Mouse (Mus musculus) megakaryocyte, embryonic 14.5 days (primary cell): ENCODE results near the gene Bcorl1. TPM values are rescaled to one million over a fixed set of nuclear protein-coding genes. Genes with fewer than 3 reads are reported as not detected.
"Not testable (repeated sequence)": the region's sequence is repeated elsewhere in the genome, so short reads cannot be mapped to it uniquely, and the experiment has no call there.

ENCODE experiments used
- H3K27me3 ChIP-seq: replicated peaks from 2 replicates; pipeline ENCODE3; 2012; ENCODE audit warnings: inconsistent platforms
- H3K36me3 ChIP-seq: replicated peaks from 2 replicates; pipeline ENCODE3; 2012; ENCODE audit warnings: low read length, inconsistent platforms, mixed read lengths
- H3K4me1 ChIP-seq: 2 replicates; pipeline ENCODE4 v1.6.1; 2012; ENCODE audit warnings: inconsistent platforms
- H3K4me3 ChIP-seq: replicated peaks from 2 replicates; pipeline ENCODE3; 2012; ENCODE audit warnings: moderate library complexity, mild to moderate bottlenecking, inconsistent platforms
- H3K9me3 ChIP-seq: 2 replicates; pipeline ENCODE4 v1.6.1; 2012; ENCODE audit warnings: inconsistent platforms
- FLI1 ChIP-seq: IDR thresholded peaks from 2 replicates; pipeline ENCODE4 v1.6.1; 2012; ENCODE audit warnings: low read length, inconsistent platforms, mixed read lengths
- GATA1 ChIP-seq: IDR thresholded peaks from 3 replicates; pipeline ENCODE4 v1.6.1; 2012; ENCODE audit warnings: mixed read lengths, low read length, inconsistent platforms, borderline replicate concordance
- polyA plus RNA-seq: library from polyadenylated mRNA; stranded (reverse); fragments of >175 nt; gene quantifications from 2 replicates; pipeline ENCODE4 v1.2.3, GENCODE M21; 2012; ENCODE audit warnings: low replicate concordance; ENCODE audit not compliant: insufficient read depth

The Bcorl1 gene
- polyA plus RNA-seq, 1 experiment = 10.5 TPM

DNA sequence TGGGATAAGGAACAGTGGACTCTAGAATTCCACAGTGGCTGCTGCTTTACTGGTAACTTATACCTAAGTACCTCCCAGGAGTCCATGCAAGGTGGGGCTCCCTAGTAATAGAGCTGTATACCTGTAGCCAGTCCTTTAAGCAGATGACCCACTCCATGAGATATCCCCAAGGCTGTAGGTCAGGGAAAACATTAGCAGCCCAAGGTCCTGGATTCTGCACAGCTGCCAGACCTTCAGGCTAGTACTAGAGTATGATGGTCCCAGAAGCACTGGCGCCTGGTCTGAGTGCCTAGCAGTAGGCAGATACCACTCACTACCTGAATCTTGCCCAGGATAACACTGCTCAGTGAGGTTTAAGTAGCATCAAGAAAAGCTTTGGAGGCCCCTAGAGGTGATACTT lies 93.1 kb downstream of the Bcorl1 start:
- peaks cover 16% of the 10 kb centered on the region for H3K27me3 ChIP-seq
- TF ChIP-seq FLI1 = no peak
- TF ChIP-seq GATA1 = no peak
- H3K36me3 ChIP-seq = no peaks in the 10 kb centered on the region
- no peaks in the 10 kb centered on the region for H3K9me3 ChIP-seq
- H3K4me1 ChIP-seq = peaks cover 80% of the 10 kb centered on the region
- H3K4me3 ChIP-seq = no peak overlapping the region

DNA sequence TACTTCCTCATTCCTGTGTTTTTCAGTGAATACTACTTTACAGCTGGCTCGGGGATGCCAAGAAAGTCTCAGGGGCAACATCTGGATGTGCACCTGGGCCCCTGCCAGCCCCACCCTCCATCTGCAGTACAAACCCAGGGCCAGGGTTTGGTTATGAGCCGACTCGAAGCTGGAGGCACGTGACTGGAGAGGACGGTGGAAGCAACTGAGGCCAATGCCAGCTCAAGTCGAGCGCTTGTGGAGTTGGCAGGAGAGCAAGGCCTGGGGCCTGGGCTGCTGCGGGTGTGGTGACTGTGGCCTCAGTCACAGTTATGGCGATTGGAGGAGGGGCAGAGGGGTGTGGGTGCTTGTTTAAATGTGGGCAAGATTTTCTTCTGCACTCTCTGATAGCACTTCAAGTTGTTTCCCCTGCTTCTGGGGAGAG lies 94.3 kb downstream of the Bcorl1 start:
- TF ChIP-seq GATA1 (no peak), FLI1 (no peak)
- Histone ChIP-seq H3K36me3 (no peaks in the 10 kb centered on the region), H3K27me3 (peaks cover 16% of the 10 kb centered on the region), H3K9me3 (no peaks in the 10 kb centered on the region), H3K4me1 (peaks cover 79% of the 10 kb centered on the region), H3K4me3 (peak overlapping the region; percentile 42)

GRCm38 (mm10) chrX:48436082-48436481 lies 94.9 kb downstream of the Bcorl1 start:
- H3K36me3 ChIP-seq, H3K9me3 ChIP-seq, H3K4me3 ChIP-seq: not testable (repeated sequence)
- Histone ChIP-seq H3K4me1 (peaks cover 74% of the 10 kb centered on the region), H3K27me3 (peaks cover 16% of the 10 kb centered on the region)

GRCm38 (mm10) chrX:48439036-48439435 lies 97.9 kb downstream of the Bcorl1 start:
- peaks cover 51% of the 10 kb centered on the region for H3K4me1 ChIP-seq
- no peaks in the 10 kb centered on the region for H3K36me3 ChIP-seq
- H3K9me3 ChIP-seq = no peaks in the 10 kb centered on the region
- H3K4me3 ChIP-seq = no peak overlapping the region
- peaks cover 9% of the 10 kb centered on the region for H3K27me3 ChIP-seq
- no peak for TF ChIP-seq GATA1
- no peak for TF ChIP-seq FLI1

- no peak for TF ChIP-seq FLI1
- no peak for TF ChIP-seq GATA1
- H3K4me3 ChIP-seq = no peak overlapping the region
Observed at GRCm38 (mm10) chrX:48441548-48441947, 100.4 kb downstream of the Bcorl1 start.

GRCm38 (mm10) chrX:48441954-48442353 lies 100.8 kb downstream of the Bcorl1 start:
- Histone ChIP-seq H3K4me3 (no peak overlapping the region), H3K36me3 (no peaks in the 10 kb centered on the region), H3K4me1 (peaks cover 39% of the 10 kb centered on the region), H3K9me3 (no peaks in the 10 kb centered on the region), H3K27me3 (peaks cover 2% of the 10 kb centered on the region)
- TF ChIP-seq GATA1 (no peak), FLI1 (no peak)

More at GRCm38 (mm10) chrX:48441548-48441947, 100.4 kb downstream of the Bcorl1 start:
- Histone ChIP-seq H3K4me1 (peaks cover 43% of the 10 kb centered on the region), H3K36me3 (no peaks in the 10 kb centered on the region), H3K27me3 (peaks cover 2% of the 10 kb centered on the region), H3K9me3 (no peaks in the 10 kb centered on the region)

DNA sequence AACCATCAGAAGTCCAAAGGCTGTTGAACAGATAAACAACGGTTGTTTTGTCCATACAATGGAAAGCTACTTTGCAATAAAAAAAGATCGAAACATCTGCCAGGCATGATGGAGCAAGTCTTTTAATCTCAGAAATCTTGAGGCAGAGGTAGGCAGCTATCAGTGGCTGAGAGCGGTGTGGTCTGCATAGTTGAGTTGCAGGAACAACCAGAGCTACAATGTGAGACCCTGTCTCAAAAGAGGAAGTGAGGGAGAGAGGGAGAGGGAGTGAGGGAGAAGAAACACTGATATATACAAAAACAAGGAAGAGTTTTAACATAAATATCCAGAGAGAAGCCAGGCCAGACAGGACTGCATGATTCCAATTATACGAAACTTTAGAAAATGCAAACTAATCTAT lies 103.5 kb downstream of the Bcorl1 start:
- Histone ChIP-seq H3K4me3 (no peak overlapping the region), H3K9me3 (no peaks in the 10 kb centered on the region), H3K4me1 (peaks cover 39% of the 10 kb centered on the region), H3K36me3 (no peaks in the 10 kb centered on the region), H3K27me3 (no peaks in the 10 kb centered on the region)
- no peak for TF ChIP-seq GATA1
- TF ChIP-seq FLI1 = no peak

GRCm38 (mm10) chrX:48449646-48450045 lies 108.5 kb downstream of the Bcorl1 start:
- TF ChIP-seq FLI1 = no peak
- TF ChIP-seq GATA1 = no peak
- H3K9me3 ChIP-seq = peaks cover 15% of the 10 kb centered on the region
- H3K4me1 ChIP-seq = peaks cover 49% of the 10 kb centered on the region
- no peak overlapping the region for H3K4me3 ChIP-seq
- H3K36me3 ChIP-seq = no peaks in the 10 kb centered on the region
- peaks cover 5% of the 10 kb centered on the region for H3K27me3 ChIP-seq

- Histone ChIP-seq H3K4me1 (peaks cover 49% of the 10 kb centered on the region), H3K27me3 (peaks cover 9% of the 10 kb centered on the region)
Observed at GRCm38 (mm10) chrX:48452231-48452890, 111.2 kb downstream of the Bcorl1 start.

GRCm38 (mm10) chrX:48452931-48453673 lies 111.9 kb downstream of the Bcorl1 start:
- H3K36me3 ChIP-seq = no peaks in the 10 kb centered on the region
- TF ChIP-seq GATA1 = no peak
- TF ChIP-seq FLI1 = no peak
- H3K27me3 ChIP-seq = peaks cover 9% of the 10 kb centered on the region
- H3K4me3 ChIP-seq = peak overlapping the region; percentile 93
- peaks cover 42% of the 10 kb centered on the region for H3K4me1 ChIP-seq
- peaks cover 15% of the 10 kb centered on the region for H3K9me3 ChIP-seq

More at GRCm38 (mm10) chrX:48452231-48452890, 111.2 kb downstream of the Bcorl1 start:
- no peaks in the 10 kb centered on the region for H3K36me3 ChIP-seq
- TF ChIP-seq GATA1 (no peak), FLI1 (no peak)
- H3K4me3 ChIP-seq = peak overlapping the region; percentile 93
- peaks cover 15% of the 10 kb centered on the region for H3K9me3 ChIP-seq
